Mouse (Mus musculus): Measurements from ENCODE around the gene Cdhr2.

Gene Cdhr2

GRCm38 (mm10) chr13:54749864-54750411, 48.7 kb downstream of the Cdhr2 start, which contains the start of gene Gprin1:
Gprin1 (minus strand) TSS chr13:54749874.
- DNase-seq (ENCODE audit: extremely low spot score, low spot score) = no peak

GRCm38 (mm10) chr13:54750699-54751098, 49.4 kb downstream of the Cdhr2 start:
- peak; percentile 64 for DNase-seq (ENCODE audit: extremely low spot score, low spot score)

GRCm38 (mm10) chr13:54752656-54753055, 51.4 kb downstream of the Cdhr2 start:
- DNase-seq (ENCODE audit: extremely low spot score, low spot score) = no peak

- no peak for DNase-seq (ENCODE audit: extremely low spot score, low spot score)
Observed at GRCm38 (mm10) chr13:54753733-54754132, 52.5 kb downstream of the Cdhr2 start.

- DNase-seq (ENCODE audit: extremely low spot score, low spot score) = no peak
Observed at GRCm38 (mm10) chr13:54754169-54755080, 53.2 kb downstream of the Cdhr2 start.

GRCm38 (mm10) chr13:54755201-54755830, 54.1 kb downstream of the Cdhr2 start:
- DNase-seq (ENCODE audit: extremely low spot score, low spot score) = no peak

- DNase-seq (ENCODE audit: extremely low spot score, low spot score) = no peak
Observed at GRCm38 (mm10) chr13:54756156-54756712, 55.0 kb downstream of the Cdhr2 start.

GRCm38 (mm10) chr13:54757093-54757830, 56.0 kb downstream of the Cdhr2 start:
- DNase-seq (ENCODE audit: extremely low spot score, low spot score) = no peak

- DNase-seq (ENCODE audit: extremely low spot score, low spot score) = peak; percentile 90
Observed at GRCm38 (mm10) chr13:54758045-54758755, 56.9 kb downstream of the Cdhr2 start.

GRCm38 (mm10) chr13:54758756-54759470, 57.7 kb downstream of the Cdhr2 start:
- no peak for DNase-seq (ENCODE audit: extremely low spot score, low spot score)

GRCm38 (mm10) chr13:54759496-54759895, 58.2 kb downstream of the Cdhr2 start:
- DNase-seq (ENCODE audit: extremely low spot score, low spot score) = no peak

GRCm38 (mm10) chr13:54760164-54760795, 59.0 kb downstream of the Cdhr2 start:
- peak; percentile 52 for DNase-seq (ENCODE audit: extremely low spot score, low spot score)

GRCm38 (mm10) chr13:54760906-54761305, 59.6 kb downstream of the Cdhr2 start:
- DNase-seq (ENCODE audit: extremely low spot score, low spot score) = no peak

- DNase-seq (ENCODE audit: extremely low spot score, low spot score) = no peak
Observed at GRCm38 (mm10) chr13:54765281-54766191, 64.3 kb downstream of the Cdhr2 start.

- DNase-seq (ENCODE audit: extremely low spot score, low spot score) = peak; percentile 73
Observed at GRCm38 (mm10) chr13:54766192-54766768, 65.0 kb downstream of the Cdhr2 start, which contains the start of gene Sncb. Sncb (minus strand) TSS chr13:54766595.

GRCm38 (mm10) chr13:54767012-54767411, 65.8 kb downstream of the Cdhr2 start:
- no peak for DNase-seq (ENCODE audit: extremely low spot score, low spot score)

- DNase-seq (ENCODE audit: extremely low spot score, low spot score) = no peak
Observed at GRCm38 (mm10) chr13:54780592-54780991, 79.3 kb downstream of the Cdhr2 start.

- DNase-seq (ENCODE audit: extremely low spot score, low spot score) = no peak
Observed at GRCm38 (mm10) chr13:54781086-54781485, 79.8 kb downstream of the Cdhr2 start.

Data from neural tube, embryonic 10.5 days (tissue).